Mouse (Mus musculus) MEL (cell line): Measurements from ENCODE around the gene Nfe2l3. TPM values are rescaled to one million over a fixed set of nuclear protein-coding genes. Genes with fewer than 3 reads are reported as not detected.
A peak's percentile ranks its signal among the peaks of the same experiment; 100 is the strongest.

Experiments
- DNase-seq: peaks from one replicate; pipeline ENCODE4 v3.0.0; 2011; ENCODE audit warnings: low read depth, low spot score
- H3K27ac ChIP-seq: 2 replicates; pipeline ENCODE4 v1.5.1; 2012; ENCODE audit warnings: low read depth, mild to moderate bottlenecking, control low read depth, low read length, moderate library complexity; ENCODE audit not compliant: control insufficient read depth
- H3K27me3 ChIP-seq, 2 experiments: fragments of 150-350 bp in 1 of 2; sonication (generic) in 1 of 2; 2 replicates each; pipeline ENCODE4 v1.6.1; 2012; ENCODE audit warnings: low read length in 2 of 2, mild to moderate bottlenecking in 2 of 2, improper control_type of control experiment in 1 of 2, moderate library complexity in 1 of 2; ENCODE audit not compliant: insufficient read depth in 2 of 2, control insufficient read depth in 1 of 2
- H3K36me3 ChIP-seq, 2 experiments: 2 replicates each; pipeline ENCODE4 v1.6.1; 2012 to 2014; ENCODE audit warnings: low read length in 2 of 2, improper control_type of control experiment in 1 of 2, inconsistent platforms in 1 of 2, mild to moderate bottlenecking in 1 of 2; ENCODE audit not compliant: insufficient read depth in 2 of 2, control insufficient read depth in 1 of 2
- H3K4me1 ChIP-seq, 2 experiments: fragments of 150-350 bp in 1 of 2; sonication (generic) in 1 of 2; 2 replicates each; pipeline ENCODE4 v1.6.1; 2012; ENCODE audit warnings: low read length in 2 of 2, improper control_type of control experiment in 1 of 2, mild to moderate bottlenecking in 1 of 2; ENCODE audit not compliant: insufficient read depth in 2 of 2, control insufficient read depth in 1 of 2
- H3K4me3 ChIP-seq, 2 experiments: fragments of 150-350 bp in 1 of 2; sonication (generic) in 1 of 2; 2 replicates each; pipeline ENCODE4 v1.5.1; 2012; ENCODE audit warnings: low read depth in 2 of 2, low read length in 2 of 2, mild to moderate bottlenecking in 2 of 2, moderate library complexity in 2 of 2, control low read depth in 1 of 2, improper control_type of control experiment in 1 of 2; ENCODE audit not compliant: control insufficient read depth in 1 of 2, insufficient read depth in 1 of 2
- H3K79me2 ChIP-seq: 2 replicates; pipeline ENCODE4 v1.6.1; 2012; ENCODE audit warnings: mild to moderate bottlenecking, low read length, moderate library complexity; ENCODE audit not compliant: control insufficient read depth, poor library complexity, insufficient read depth
- H3K9ac ChIP-seq: 2 replicates; pipeline ENCODE4 v1.6.1; 2012; ENCODE audit warnings: low read depth, mild to moderate bottlenecking, control low read depth, low read length, moderate library complexity; ENCODE audit not compliant: control insufficient read depth, poor library complexity, severe bottlenecking
- H3K9me3 ChIP-seq: fragments of 150-350 bp; sonication (generic); replicated peaks from 2 replicates; pipeline ENCODE4 v1.6.1; 2012; ENCODE audit warnings: mild to moderate bottlenecking, low read length, improper control_type of control experiment, moderate library complexity; ENCODE audit not compliant: insufficient read depth
- BHLHE40 ChIP-seq: IDR thresholded peaks from 2 replicates; pipeline ENCODE4 v1.6.1; 2012; ENCODE audit warnings: low read depth, mild to moderate bottlenecking, inconsistent platforms, low read length, improper control_type of control experiment, borderline replicate concordance
- CHD1 ChIP-seq: IDR thresholded peaks from 2 replicates; pipeline ENCODE4 v1.6.1; 2012; ENCODE audit warnings: low read depth, mild to moderate bottlenecking, inconsistent platforms, low read length, improper control_type of control experiment
- CHD2 ChIP-seq: IDR thresholded peaks from 2 replicates; pipeline ENCODE4 v1.6.1; 2011; ENCODE audit warnings: low read length, improper control_type of control experiment
- ELF1 ChIP-seq: IDR thresholded peaks from 2 replicates; pipeline ENCODE4 v1.6.1; 2014; ENCODE audit warnings: low read depth, mild to moderate bottlenecking, inconsistent platforms, low read length, improper control_type of control experiment, moderate library complexity
- ETS1 ChIP-seq: IDR thresholded peaks from 2 replicates; pipeline ENCODE4 v1.6.1; 2012; ENCODE audit warnings: low read depth, mild to moderate bottlenecking, inconsistent platforms, low read length, improper control_type of control experiment, moderate library complexity
- GABPA ChIP-seq: IDR thresholded peaks from 2 replicates; pipeline ENCODE4 v1.6.1; 2012; ENCODE audit warnings: low read depth, mild to moderate bottlenecking, inconsistent platforms, low read length, improper control_type of control experiment, moderate library complexity
- HCFC1 ChIP-seq: IDR thresholded peaks from 2 replicates; pipeline ENCODE4 v1.6.1; 2012; ENCODE audit warnings: low read depth, mild to moderate bottlenecking, inconsistent platforms, low read length, improper control_type of control experiment, moderate library complexity
- MAFK ChIP-seq: IDR thresholded peaks from 2 replicates; pipeline ENCODE4 v1.6.1; 2011; ENCODE audit warnings: low read depth, mild to moderate bottlenecking, low read length, improper control_type of control experiment, borderline replicate concordance
- MAX ChIP-seq: IDR thresholded peaks from 2 replicates; pipeline ENCODE4 v1.6.1; 2011; ENCODE audit warnings: low read length, improper control_type of control experiment
- MYC ChIP-seq: IDR thresholded peaks from 2 replicates; pipeline ENCODE4 v1.6.1; 2011; ENCODE audit warnings: low read depth, mild to moderate bottlenecking, low read length, improper control_type of control experiment, moderate library complexity
- NELFE ChIP-seq: IDR thresholded peaks from 2 replicates; pipeline ENCODE4 v1.6.1; 2011; ENCODE audit warnings: low read depth, low read length, improper control_type of control experiment
- NRF1 ChIP-seq: IDR thresholded peaks from 2 replicates; pipeline ENCODE4 v1.6.1; 2014; ENCODE audit warnings: low read depth, mild to moderate bottlenecking, inconsistent platforms, low read length, improper control_type of control experiment, moderate library complexity; ENCODE audit not compliant: poor library complexity, insufficient read depth, severe bottlenecking
- POLR2A ChIP-seq, 2 experiments: IDR thresholded peaks; 2 replicates each; pipeline ENCODE4 v1.6.1; 2011 to 2012; ENCODE audit warnings: low read length in 2 of 2, mild to moderate bottlenecking in 2 of 2, control low read depth in 1 of 2, improper control_type of control experiment in 1 of 2, low read depth in 1 of 2, moderate library complexity in 1 of 2; ENCODE audit not compliant: control insufficient read depth in 1 of 2, insufficient read depth in 1 of 2, poor library complexity in 1 of 2
- POLR2AphosphoS2 ChIP-seq: IDR thresholded peaks from 2 replicates; pipeline ENCODE4 v1.6.1; 2011; ENCODE audit warnings: low read length, improper control_type of control experiment
- RAD21 ChIP-seq: IDR thresholded peaks from 2 replicates; pipeline ENCODE4 v1.6.1; 2011; ENCODE audit warnings: mild to moderate bottlenecking, low read depth, low read length, improper control_type of control experiment
- RCOR1 ChIP-seq: IDR thresholded peaks from 2 replicates; pipeline ENCODE4 v1.6.1; 2012; ENCODE audit warnings: low read depth, mild to moderate bottlenecking, inconsistent platforms, low read length, improper control_type of control experiment
- SIN3A ChIP-seq: IDR thresholded peaks from 2 replicates; pipeline ENCODE4 v1.6.1; 2012; ENCODE audit warnings: low read length, improper control_type of control experiment, inconsistent platforms
- SMC3 ChIP-seq: IDR thresholded peaks from 2 replicates; pipeline ENCODE4 v1.6.1; 2011; ENCODE audit warnings: low read depth, low read length, improper control_type of control experiment
- USF2 ChIP-seq, 2 experiments: IDR thresholded peaks; 2 replicates each; pipeline ENCODE4 v1.6.1; 2011 to 2012; ENCODE audit warnings: improper control_type of control experiment in 2 of 2, low read length in 2 of 2, borderline replicate concordance in 1 of 2, inconsistent platforms in 1 of 2, low read depth in 1 of 2, mild to moderate bottlenecking in 1 of 2; ENCODE audit not compliant: insufficient read depth in 1 of 2
- ZKSCAN1 ChIP-seq: IDR thresholded peaks from 2 replicates; pipeline ENCODE4 v1.6.1; 2012; ENCODE audit warnings: low read depth, mild to moderate bottlenecking, inconsistent platforms, low read length, improper control_type of control experiment, moderate library complexity
- ZMIZ1 ChIP-seq: IDR thresholded peaks from 2 replicates; pipeline ENCODE4 v1.6.1; 2012; ENCODE audit warnings: low read depth, mild to moderate bottlenecking, inconsistent platforms, low read length, improper control_type of control experiment, moderate library complexity
- ZNF384 ChIP-seq: IDR thresholded peaks from 2 replicates; pipeline ENCODE4 v1.6.1; 2012; ENCODE audit warnings: low read depth, mild to moderate bottlenecking, inconsistent platforms, low read length, improper control_type of control experiment
- polyA plus RNA-seq, 2 experiments: library from polyadenylated mRNA; stranded (reverse) in 1 of 2; unstranded in 1 of 2; fragments of >175 nt in 1 of 2; fragments of >200 nt in 1 of 2; gene quantifications; 2 replicates each; pipeline versions ENCODE4 v1.2.1 to v1.2.4; 2012; ENCODE audit warnings: low replicate concordance in 2 of 2, low read depth in 1 of 2; ENCODE audit not compliant: insufficient read length in 2 of 2, insufficient read depth in 1 of 2, missing spikeins in 1 of 2
- total RNA-seq: library from RNA; depleted of rRNA; stranded (reverse); fragments of 300-350 nt; gene quantifications from 2 replicates; pipeline ENCODE4 v1.2.3, GENCODE M21; 2012

Nfe2l3 gene
- total and polyA plus RNA-seq, 3 experiments = 0.15 to 0.21 TPM; not detected in 1

- no peaks in the 10 kb centered on the region for H3K9me3 ChIP-seq
- TF ChIP-seq HCFC1 (peak; percentile 45; the same call in 1 of the 2 replicates), RAD21 (no peak), CHD2 (peak; percentile 11; the same call in 1 of the 2 replicates), MAX (no peak), POLR2A (IDR thresholded peaks at IDR 0.05; ENCODE audit: control insufficient read depth in 1 of 2, insufficient read depth in 1 of 2, low read depth in 1 of 2, low read length in 2 of 2, poor library complexity in 1 of 2) (peak in 1 of 2 experiments; percentile 44; a peak in 1 of 4 replicates), POLR2AphosphoS2 (peak; percentile 92), ZKSCAN1 (peak; percentile 28; the same call in 1 of the 2 replicates), ZMIZ1 (peak; percentile 72), NELFE (peak; percentile 20; the same call in 1 of the 2 replicates), CHD1 (no peak), SIN3A (0 out of 2 replicates have a peak, but pooled peaks have one; percentile 55), SMC3 (peak; percentile 24)
- H3K79me2 ChIP-seq = no peaks in the 10 kb centered on the region
- H3K36me3 ChIP-seq = peaks cover 18 to 22% of the 10 kb centered on the region in 2 experiments
- no peaks in the 10 kb centered on the region for H3K27me3 ChIP-seq
- H3K4me3 ChIP-seq = no peak overlapping the region
- no peak overlapping the region for H3K27ac ChIP-seq
- H3K9ac ChIP-seq = no peak overlapping the region
- peak; percentile 55 for DNase-seq
- H3K4me1 ChIP-seq = no peaks in the 10 kb centered on the region
Observed at GRCm38 (mm10) chr6:51457770-51458387, 25.4 kb downstream of the Nfe2l3 start.

GRCm38 (mm10) chr6:51458925-51459312 lies 26.4 kb downstream of the Nfe2l3 start:
- Histone ChIP-seq H3K4me1 (no peaks in the 10 kb centered on the region), H3K36me3 (peaks cover 27 to 33% of the 10 kb centered on the region in 2 experiments), H3K27ac (no peak overlapping the region), H3K79me2 (peaks cover 2% of the 10 kb centered on the region; the same call in 1 of the 2 replicates), H3K9ac (no peak overlapping the region), H3K9me3 (no peaks in the 10 kb centered on the region), H3K4me3 (no peak overlapping the region), H3K27me3 (no peaks in the 10 kb centered on the region)
- no peak for DNase-seq
- no peak for TF ChIP-seq GABPA
- TF ChIP-seq HCFC1 = peak; percentile 8; the same call in 1 of the 2 replicates

- no peak overlapping the region for H3K9ac ChIP-seq
- no peaks in the 10 kb centered on the region for H3K4me1 ChIP-seq
- H3K79me2 ChIP-seq = peaks cover 3% of the 10 kb centered on the region; the same call in 1 of the 2 replicates
- no peak overlapping the region for H3K4me3 ChIP-seq
- no peaks in the 10 kb centered on the region for H3K27me3 ChIP-seq
- H3K27ac ChIP-seq = no peak overlapping the region
- DNase-seq = peak; percentile 66
- peaks cover 32 to 38% of the 10 kb centered on the region in 2 experiments for H3K36me3 ChIP-seq
- H3K9me3 ChIP-seq = no peaks in the 10 kb centered on the region
- peak; percentile 2; the same call in 1 of the 2 replicates for TF ChIP-seq SMC3
- TF ChIP-seq SIN3A = no peak
- no peak for TF ChIP-seq ELF1
- TF ChIP-seq BHLHE40 = no peak
- peak; percentile 70 for TF ChIP-seq POLR2AphosphoS2
- no peak; the same call in 1 of the 2 replicates for TF ChIP-seq RCOR1
- no peak for TF ChIP-seq USF2 (IDR thresholded peaks at IDR 0.05; ENCODE audit: borderline replicate concordance in 1 of 2, insufficient read depth in 1 of 2, low read depth in 1 of 2, low read length in 2 of 2)
- no peak for TF ChIP-seq MAFK
- TF ChIP-seq ZNF384 = no peak
- TF ChIP-seq MYC = peak; percentile 32; the same call in 1 of the 2 replicates
- no peak for TF ChIP-seq NRF1
- TF ChIP-seq ETS1 = 0 out of 2 replicates have a peak, but pooled peaks have one; percentile 1
- TF ChIP-seq POLR2A (IDR thresholded peaks at IDR 0.05; ENCODE audit: control insufficient read depth in 1 of 2, insufficient read depth in 1 of 2, low read depth in 1 of 2, low read length in 2 of 2, poor library complexity in 1 of 2) = peak in 1 of 2 experiments; percentile 78; a peak in 2 of 4 replicates
Observed at GRCm38 (mm10) chr6:51459313-51460020, 27.0 kb downstream of the Nfe2l3 start.
